1 mouse cellular context compared by ENCODE assay signal in the genomic region with DNA sequence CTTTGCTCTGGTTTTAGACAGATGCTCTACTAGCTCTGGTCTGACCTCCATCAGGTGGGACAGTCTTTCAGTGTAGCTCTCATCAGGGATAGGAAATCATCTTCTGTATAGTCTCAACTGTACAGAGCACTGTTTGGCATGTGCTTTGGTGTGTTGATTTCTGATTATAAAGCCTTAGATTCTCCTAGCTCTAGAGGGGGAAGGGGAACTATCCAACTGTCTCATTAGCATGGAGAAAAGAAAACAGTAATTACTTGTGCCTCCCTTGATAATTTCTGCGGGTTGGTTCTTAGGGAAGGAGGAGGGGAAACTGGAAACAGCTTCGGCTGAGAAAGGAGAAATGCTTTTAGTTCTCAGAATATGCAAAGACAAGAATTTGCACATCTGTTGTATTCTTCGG.
TF ChIP-seq lines count a peak whose summit lies in the region.

No protein-coding gene starts in this region.

TF ChIP-seq in MEL, 35 proteins besides CTCF, POLR2A, EP300 and RAD21 (continued from another document):
- TF ChIP-seq TBP (IDR thresholded peaks at IDR 0.05; ENCODE audit: low read depth, low read length) (no peak), POLR2AphosphoS5 (IDR thresholded peaks at IDR 0.05; ENCODE audit: borderline replicate concordance, low read depth, low read length) (no peak), MXI1 (IDR thresholded peaks at IDR 0.05; ENCODE audit: low read depth, low read length) (no peak), SMC3 (IDR thresholded peaks at IDR 0.05; ENCODE audit: low read depth, low read length) (no peak)
TF ChIP-seq in MEL: peak in this region for 2.
